Mouse (Mus musculus) CH12.LX (cell line): ENCODE results near the gene Lipc.

ENCODE experiments used
- CTCF ChIP-seq, 2 experiments: IDR thresholded peaks in 1 of 2; conservative IDR thresholded peaks in 1 of 2; 2 replicates each; pipeline ENCODE4 v1.5.1; 2011 to 2012; ENCODE audit warnings: low read depth in 2 of 2, low read length in 2 of 2, improper control_type of control experiment in 1 of 2, inconsistent platforms in 1 of 2, mild to moderate bottlenecking in 1 of 2, moderate library complexity in 1 of 2
- POLR2A ChIP-seq: IDR thresholded peaks from 2 replicates; pipeline ENCODE4 v1.6.1; 2011; ENCODE audit warnings: low read depth, mild to moderate bottlenecking, improper control_type of control experiment, low read length
- RAD21 ChIP-seq: IDR thresholded peaks from 2 replicates; pipeline ENCODE4 v1.6.1; 2011; ENCODE audit warnings: low read depth, mild to moderate bottlenecking, low read length, improper control_type of control experiment, moderate library complexity
- ZMIZ1 ChIP-seq: IDR thresholded peaks from 2 replicates; pipeline ENCODE4 v1.6.1; 2012; ENCODE audit warnings: low read depth, mild to moderate bottlenecking, inconsistent platforms, low read length, improper control_type of control experiment

DNA sequence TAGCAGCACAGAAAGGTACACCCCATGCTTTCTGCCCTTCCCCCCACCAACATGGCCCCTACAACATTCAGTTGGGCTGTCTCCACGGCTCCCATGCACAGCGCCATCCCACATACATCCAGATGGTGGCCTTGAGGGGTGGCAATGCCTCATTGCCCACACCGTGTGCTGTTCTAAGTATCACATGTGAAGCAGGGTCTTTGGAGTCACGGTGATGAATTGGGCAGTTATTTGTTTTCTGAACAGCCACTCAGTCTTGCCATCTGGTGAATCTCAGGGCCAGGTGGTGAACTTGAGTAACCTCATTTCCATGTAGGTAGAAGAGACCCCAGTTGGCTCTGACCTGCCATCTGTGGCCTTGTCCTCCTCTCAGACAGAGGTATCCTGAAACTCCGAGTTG, 7.8 kb upstream of the Lipc start:
- TF ChIP-seq POLR2A, result no peak
- TF ChIP-seq CTCF (conservative IDR thresholded peaks at IDR 0.05 in 1 of 2, IDR thresholded peaks at IDR 0.05 in 1 of 2; ENCODE audit: low read depth in 2 of 2, low read length in 2 of 2), result no peak
- TF ChIP-seq ZMIZ1, result no peak
- TF ChIP-seq RAD21, result no peak
